Mouse (Mus musculus) heart, embryonic 11.5 days (tissue): ENCODE data around the gene Ticrr. TPM values are rescaled to one million over a fixed set of nuclear protein-coding genes. Genes with fewer than 3 reads are reported as not detected.
A peak's percentile ranks its signal among the peaks of the same experiment; 100 is the strongest.

ENCODE experiments used
- ATAC-seq: fragments of 200-750 bp; cut with Nextera tagmentation; replicated peaks from 2 replicates; pipeline ENCODE4 v1.8.0; 2017; ENCODE audit warnings: moderate library complexity; ENCODE audit not compliant: insufficient number of reproducible peaks, low FRiP score, low TSS enrichment
- H3K27ac ChIP-seq: fragments of 300-500 bp; sonication (generic); 2 replicates; pipeline ENCODE4 v1.5.1; 2014; ENCODE audit warnings: mild to moderate bottlenecking, low read depth, low read length
- H3K27me3 ChIP-seq: fragments of 300-500 bp; sonication (generic); 2 replicates; pipeline ENCODE4 v1.6.1; 2014; ENCODE audit warnings: mild to moderate bottlenecking, low read length, mixed read lengths; ENCODE audit not compliant: control insufficient read depth, insufficient read depth
- H3K36me3 ChIP-seq: fragments of 300-500 bp; sonication (generic); 2 replicates; pipeline ENCODE4 v1.6.1; 2014; ENCODE audit warnings: mild to moderate bottlenecking, low read length, moderate library complexity, mixed read lengths; ENCODE audit not compliant: control insufficient read depth, insufficient read depth
- H3K4me1 ChIP-seq: fragments of 300-500 bp; sonication (generic); 2 replicates; pipeline ENCODE4 v1.6.1; 2014; ENCODE audit warnings: low read length; ENCODE audit not compliant: control insufficient read depth, insufficient read depth
- H3K4me2 ChIP-seq: fragments of 300-500 bp; sonication (generic); 2 replicates; pipeline ENCODE4 v1.6.1; 2014; ENCODE audit warnings: mild to moderate bottlenecking, moderate library complexity
- H3K4me3 ChIP-seq: fragments of 300-500 bp; sonication (generic); 2 replicates; pipeline ENCODE4 v1.5.1; 2014; ENCODE audit warnings: low read depth, low read length
- H3K9ac ChIP-seq: fragments of 300-500 bp; sonication (generic); 2 replicates; pipeline ENCODE4 v1.6.1; 2014; ENCODE audit warnings: mild to moderate bottlenecking, low read depth, low read length, moderate library complexity
- H3K9me3 ChIP-seq: fragments of 300-500 bp; sonication (generic); replicated peaks from 2 replicates; pipeline ENCODE4 v1.6.1; 2016; ENCODE audit warnings: low read length; ENCODE audit not compliant: control insufficient read depth
- WGBS: fragments of 180-500 bp; shearing (Covaris S2); extraction: QIAGEN DNeasy Blood & Tissue Kit; methylation state at CpG from one replicate; pipeline ENCODE4 v1.1.7; 2014; ENCODE audit not compliant: insufficient replicate concordance; 5-methylcytosine and 5-hydroxymethylcytosine counted together
- polyA plus RNA-seq: library from polyadenylated mRNA; unstranded; fragments of >200 nt; fragmentation: Nextera tagmentation; extraction: Ambion mirVana; gene quantifications from 2 replicates; pipeline ENCODE4 v1.2.1, GENCODE M21; 2014

The Ticrr gene
- polyA plus RNA-seq, 1 experiment from 2014 or later, result 9.8 TPM

GRCm38 (mm10) chr7:79705210-79705609, 45.2 kb downstream of the Ticrr start:
- Histone ChIP-seq H3K36me3 (peaks cover 8% of the 10 kb centered on the region; the same call in 1 of the 2 replicates), H3K4me3 (no peak overlapping the region)
- WGBS, result 60% methylated on average over 5 of the region's 5 CpGs

GRCm38 (mm10) chr7:79710130-79710607, 50.2 kb downstream of the Ticrr start:
- peak overlapping the region; percentile 66 for H3K4me2 ChIP-seq
- H3K4me1 ChIP-seq, result peaks cover 10% of the 10 kb centered on the region
- H3K27ac ChIP-seq, result no peak overlapping the region
- ATAC-seq, result no peak
- H3K27me3 ChIP-seq, result peaks cover 32% of the 10 kb centered on the region
- H3K4me3 ChIP-seq, result peak overlapping the region; percentile 49
- 1% methylated on average over 54 of the region's 55 CpGs for WGBS
- H3K9me3 ChIP-seq, result no peaks in the 10 kb centered on the region
- peak overlapping the region; percentile 1 for H3K9ac ChIP-seq
- H3K36me3 ChIP-seq, result no peaks in the 10 kb centered on the region

More at GRCm38 (mm10) chr7:79705210-79705609, 45.2 kb downstream of the Ticrr start:
- H3K27ac ChIP-seq, result no peak overlapping the region
- H3K9ac ChIP-seq, result no peak overlapping the region
- H3K27me3 ChIP-seq, result peaks cover 17% of the 10 kb centered on the region; the same call in 1 of the 2 replicates
- peaks cover 6% of the 10 kb centered on the region; the same call in 1 of the 2 replicates for H3K4me1 ChIP-seq
- H3K4me2 ChIP-seq, result no peak overlapping the region
- no peak for ATAC-seq
- H3K9me3 ChIP-seq, result no peaks in the 10 kb centered on the region

GRCm38 (mm10) chr7:79710831-79711230, 50.8 kb downstream of the Ticrr start:
- peaks cover 10% of the 10 kb centered on the region for H3K4me1 ChIP-seq
- no peaks in the 10 kb centered on the region for H3K36me3 ChIP-seq
- H3K9ac ChIP-seq, result peak overlapping the region; percentile 1; the same call in 1 of the 2 replicates
- no peak overlapping the region for H3K27ac ChIP-seq
- no peak for ATAC-seq
- H3K4me3 ChIP-seq, result peak overlapping the region; percentile 49
- H3K27me3 ChIP-seq, result peaks cover 32% of the 10 kb centered on the region
- no peaks in the 10 kb centered on the region for H3K9me3 ChIP-seq
- H3K4me2 ChIP-seq, result peak overlapping the region; percentile 66
- WGBS, result 29% methylated on average over 17 of the region's 17 CpGs

GRCm38 (mm10) chr7:79715187-79715981, 55.4 kb downstream of the Ticrr start, which contains the start of gene Kif7:
Kif7 (minus strand) TSS chr7:79715720.
- Histone ChIP-seq H3K27me3 (peaks cover 12% of the 10 kb centered on the region), H3K4me3 (peak within 1 kb of the TSS; percentile 62), H3K9me3 (no peaks in the 10 kb centered on the region), H3K27ac (no peak within 1 kb of the TSS), H3K4me2 (peak within 1 kb of the TSS; percentile 92), H3K4me1 (peaks cover 11% of the 10 kb centered on the region), H3K36me3 (no peaks in the 10 kb centered on the region), H3K9ac (peak within 1 kb of the TSS; percentile 76)
- peak; percentile 81 for ATAC-seq
- 1% methylated on average over 39 of the region's 55 CpGs for WGBS

GRCm38 (mm10) chr7:79721386-79721977, 61.5 kb downstream of the Ticrr start:
- WGBS, result under 1% methylated on average over 48 of the region's 48 CpGs
- Histone ChIP-seq H3K4me2 (peak overlapping the region; percentile 92), H3K9ac (peak overlapping the region; percentile 79), H3K27me3 (peaks cover 9% of the 10 kb centered on the region; the same call in 1 of the 2 replicates), H3K4me3 (peak overlapping the region; percentile 64), H3K4me1 (peaks cover 2% of the 10 kb centered on the region; the same call in 1 of the 2 replicates), H3K9me3 (no peaks in the 10 kb centered on the region), H3K27ac (0 out of 2 replicates have a peak overlapping the region, but pooled peaks have one; percentile 6), H3K36me3 (no peaks in the 10 kb centered on the region)
- ATAC-seq, result peak; percentile 47; the same call in 1 of the 2 replicates

GRCm38 (mm10) chr7:79727091-79727490, 67.1 kb downstream of the Ticrr start:
- Histone ChIP-seq H3K9me3 (no peaks in the 10 kb centered on the region), H3K4me1 (peaks cover under 1% of the 10 kb centered on the region; the same call in 1 of the 2 replicates), H3K27me3 (peaks cover 18% of the 10 kb centered on the region), H3K4me3 (no peak overlapping the region), H3K4me2 (no peak overlapping the region), H3K27ac (no peak overlapping the region), H3K36me3 (no peaks in the 10 kb centered on the region), H3K9ac (no peak overlapping the region)
- 3% methylated on average over 2 of the region's 2 CpGs for WGBS
- ATAC-seq, result no peak

GRCm38 (mm10) chr7:79728219-79728618, 68.2 kb downstream of the Ticrr start:
- peaks cover 11% of the 10 kb centered on the region for H3K27me3 ChIP-seq
- H3K4me1 ChIP-seq, result no peaks in the 10 kb centered on the region
- H3K36me3 ChIP-seq, result no peaks in the 10 kb centered on the region
- 21% methylated on average over 6 of the region's 6 CpGs for WGBS
- no peak overlapping the region for H3K27ac ChIP-seq
- no peak overlapping the region for H3K4me2 ChIP-seq
- H3K4me3 ChIP-seq, result no peak overlapping the region
- no peaks in the 10 kb centered on the region for H3K9me3 ChIP-seq
- ATAC-seq, result no peak
- no peak overlapping the region for H3K9ac ChIP-seq

GRCm38 (mm10) chr7:79729169-79729568, 69.2 kb downstream of the Ticrr start:
- no peak for ATAC-seq

More at GRCm38 (mm10) chr7:79729169-79729568, 69.2 kb downstream of the Ticrr start:
- WGBS, result 7% methylated on average over 8 of the region's 8 CpGs
- Histone ChIP-seq H3K4me3 (no peak overlapping the region), H3K4me1 (no peaks in the 10 kb centered on the region), H3K27ac (no peak overlapping the region), H3K36me3 (no peaks in the 10 kb centered on the region), H3K9me3 (no peaks in the 10 kb centered on the region), H3K27me3 (peaks cover 11% of the 10 kb centered on the region), H3K9ac (no peak overlapping the region), H3K4me2 (no peak overlapping the region)
